Mouse (Mus musculus) embryonic facial prominence, embryonic 12.5 days (tissue): Measurements from ENCODE around the gene Usp45. TPM values are rescaled to one million over a fixed set of nuclear protein-coding genes. Genes with fewer than 3 reads are reported as not detected.

Experiments
- ATAC-seq: fragments of 200-750 bp; cut with Nextera tagmentation; 2 replicates; pipeline ENCODE4 v1.8.0; 2017; ENCODE audit not compliant: insufficient number of reproducible peaks, insufficient read depth, low FRiP score, low TSS enrichment
- H3K27ac ChIP-seq: fragments of 300-500 bp; sonication (generic); 2 replicates; pipeline ENCODE4 v1.5.1; 2016; ENCODE audit warnings: mild to moderate bottlenecking
- H3K27me3 ChIP-seq: fragments of 300-500 bp; sonication (generic); 2 replicates; pipeline ENCODE4 v1.6.1; 2016; ENCODE audit warnings: mild to moderate bottlenecking, moderate library complexity
- H3K36me3 ChIP-seq: fragments of 300-500 bp; sonication (generic); 2 replicates; pipeline ENCODE4 v1.6.1; 2016; ENCODE audit warnings: mild to moderate bottlenecking
- H3K4me1 ChIP-seq: fragments of 300-500 bp; sonication (generic); 2 replicates; pipeline ENCODE4 v1.6.1; 2016
- H3K4me2 ChIP-seq: fragments of 300-500 bp; sonication (generic); replicated peaks from 2 replicates; pipeline ENCODE4 v1.6.1; 2016; ENCODE audit warnings: mild to moderate bottlenecking, moderate library complexity
- H3K4me3 ChIP-seq: fragments of 300-500 bp; sonication (generic); 2 replicates; pipeline ENCODE4 v1.5.1; 2016; ENCODE audit warnings: mild to moderate bottlenecking
- H3K9ac ChIP-seq: fragments of 300-500 bp; sonication (generic); 2 replicates; pipeline ENCODE4 v1.6.1; 2016; ENCODE audit warnings: mild to moderate bottlenecking, moderate library complexity
- H3K9me3 ChIP-seq: fragments of 300-500 bp; sonication (generic); 2 replicates; pipeline ENCODE4 v1.6.1; 2016; ENCODE audit warnings: mild to moderate bottlenecking, moderate library complexity
- whole genome bisulfite sequencing: fragments of 180-500 bp; shearing (Covaris S2); methylation state at CpG from one replicate; pipeline ENCODE4 v1.1.7; 2016; 5-methylcytosine and 5-hydroxymethylcytosine counted together
- polyA plus RNA-seq: library from polyadenylated mRNA; unstranded; fragments of >200 nt; fragmentation: Nextera tagmentation; extraction: Ambion mirVana; gene quantifications from 2 replicates; pipeline ENCODE4 v1.2.1, GENCODE M21; 2016

Gene Usp45
- polyA plus RNA-seq, 1 experiment from 2014 or later: 12.4 TPM

- WGBS: 92% methylated on average over 2 of the region's 2 CpGs
- Histone ChIP-seq H3K27me3 (no peaks in the 10 kb centered on the region), H3K4me2 (no peak overlapping the region), H3K4me3 (no peak overlapping the region), H3K9ac (no peak overlapping the region), H3K9me3 (no peaks in the 10 kb centered on the region), H3K36me3 (peaks cover 54% of the 10 kb centered on the region), H3K4me1 (no peaks in the 10 kb centered on the region), H3K27ac (no peak overlapping the region)
- no peak for ATAC-seq
Measured at GRCm38 (mm10) chr4:21801620-21802019, 34.7 kb downstream of the Usp45 start.

- peaks cover 40% of the 10 kb centered on the region for H3K36me3 ChIP-seq
Measured at GRCm38 (mm10) chr4:21807204-21807603, 40.2 kb downstream of the Usp45 start.

GRCm38 (mm10) chr4:21810608-21811007 lies 43.7 kb downstream of the Usp45 start:
- Histone ChIP-seq H3K27ac (no peak overlapping the region), H3K27me3 (no peaks in the 10 kb centered on the region), H3K36me3 (peaks cover 33% of the 10 kb centered on the region), H3K9me3 (no peaks in the 10 kb centered on the region), H3K4me1 (no peaks in the 10 kb centered on the region), H3K9ac (no peak overlapping the region), H3K4me3 (no peak overlapping the region), H3K4me2 (no peak overlapping the region)
- no peak for ATAC-seq
- WGBS: 86% methylated on average over 3 of the region's 3 CpGs

More at GRCm38 (mm10) chr4:21807204-21807603, 40.2 kb downstream of the Usp45 start:
- Histone ChIP-seq H3K9me3 (no peaks in the 10 kb centered on the region), H3K27me3 (no peaks in the 10 kb centered on the region), H3K4me3 (no peak overlapping the region), H3K27ac (no peak overlapping the region), H3K9ac (no peak overlapping the region), H3K4me2 (no peak overlapping the region), H3K4me1 (no peaks in the 10 kb centered on the region)
- no peak for ATAC-seq
- WGBS: 78% methylated on average over 5 of the region's 5 CpGs

- Histone ChIP-seq H3K4me3 (no peak overlapping the region), H3K4me2 (no peak overlapping the region), H3K36me3 (peaks cover 30% of the 10 kb centered on the region), H3K27ac (no peak overlapping the region), H3K27me3 (no peaks in the 10 kb centered on the region), H3K9me3 (no peaks in the 10 kb centered on the region), H3K4me1 (no peaks in the 10 kb centered on the region), H3K9ac (no peak overlapping the region)
- WGBS: 87% methylated on average over 6 of the region's 6 CpGs
- ATAC-seq: no peak
Measured at GRCm38 (mm10) chr4:21812635-21813034, 45.7 kb downstream of the Usp45 start.

GRCm38 (mm10) chr4:21814029-21814428 lies 47.1 kb downstream of the Usp45 start:
- 37% methylated on average over 2 of the region's 2 CpGs for WGBS
- H3K4me1 ChIP-seq: no peaks in the 10 kb centered on the region
- peaks cover 30% of the 10 kb centered on the region for H3K36me3 ChIP-seq
- H3K4me2 ChIP-seq: no peak overlapping the region
- no peak overlapping the region for H3K27ac ChIP-seq
- H3K27me3 ChIP-seq: no peaks in the 10 kb centered on the region
- no peak overlapping the region for H3K4me3 ChIP-seq
- no peaks in the 10 kb centered on the region for H3K9me3 ChIP-seq
- no peak for ATAC-seq
- no peak overlapping the region for H3K9ac ChIP-seq

GRCm38 (mm10) chr4:21826616-21827015 lies 59.7 kb downstream of the Usp45 start:
- no peak overlapping the region for H3K9ac ChIP-seq
- H3K4me2 ChIP-seq: no peak overlapping the region
- WGBS: 84% methylated on average over 2 of the region's 2 CpGs
- H3K9me3 ChIP-seq: no peaks in the 10 kb centered on the region
- no peaks in the 10 kb centered on the region for H3K27me3 ChIP-seq
- ATAC-seq: no peak
- no peak overlapping the region for H3K27ac ChIP-seq
- no peaks in the 10 kb centered on the region for H3K4me1 ChIP-seq
- no peak overlapping the region for H3K4me3 ChIP-seq
- peaks cover 11% of the 10 kb centered on the region for H3K36me3 ChIP-seq

- H3K27me3 ChIP-seq: no peaks in the 10 kb centered on the region
- 94% methylated on average over 8 of the region's 8 CpGs for WGBS
- ATAC-seq: no peak
Measured at GRCm38 (mm10) chr4:21832844-21833243, 65.9 kb downstream of the Usp45 start.

GRCm38 (mm10) chr4:21847481-21848286 lies 80.7 kb downstream of the Usp45 start, which contains the start of gene Pnisr:
Gene Pnisr (plus strand): TSS chr4:21847583.
- ATAC-seq: peak; percentile 96
- H3K4me3 ChIP-seq: peak within 1 kb of the TSS; percentile 83
- no peaks in the 10 kb centered on the region for H3K9me3 ChIP-seq
- H3K27ac ChIP-seq: peak within 1 kb of the TSS; percentile 98
- 0% methylated on average over 50 of the region's 50 CpGs for WGBS
- no peaks in the 10 kb centered on the region for H3K36me3 ChIP-seq
- H3K9ac ChIP-seq: peak within 1 kb of the TSS; percentile 83
- H3K4me1 ChIP-seq: peaks cover 5% of the 10 kb centered on the region; the same call in 1 of the 2 replicates
- H3K4me2 ChIP-seq: peak within 1 kb of the TSS; percentile 49
- H3K27me3 ChIP-seq: no peaks in the 10 kb centered on the region

More at GRCm38 (mm10) chr4:21832844-21833243, 65.9 kb downstream of the Usp45 start:
- H3K27ac ChIP-seq: no peak overlapping the region
- peaks cover 7% of the 10 kb centered on the region for H3K36me3 ChIP-seq
- no peaks in the 10 kb centered on the region for H3K4me1 ChIP-seq
- H3K4me2 ChIP-seq: no peak overlapping the region
- no peak overlapping the region for H3K4me3 ChIP-seq
- H3K9me3 ChIP-seq: no peaks in the 10 kb centered on the region
- H3K9ac ChIP-seq: no peak overlapping the region

GRCm38 (mm10) chr4:21848287-21848630 lies 81.3 kb downstream of the Usp45 start:
- Histone ChIP-seq H3K36me3 (no peaks in the 10 kb centered on the region), H3K9me3 (no peaks in the 10 kb centered on the region), H3K9ac (peak overlapping the region; percentile 83), H3K4me1 (peaks cover 5% of the 10 kb centered on the region; the same call in 1 of the 2 replicates), H3K27ac (peak overlapping the region; percentile 98), H3K4me3 (peak overlapping the region; percentile 83), H3K27me3 (no peaks in the 10 kb centered on the region), H3K4me2 (peak overlapping the region; percentile 49)
- ATAC-seq: peak; percentile 85
- under 1% methylated on average over 24 of the region's 24 CpGs for WGBS

- Histone ChIP-seq H3K4me3 (no peak overlapping the region), H3K9ac (no peak overlapping the region), H3K36me3 (peaks cover 58% of the 10 kb centered on the region), H3K27ac (no peak overlapping the region), H3K4me1 (no peaks in the 10 kb centered on the region), H3K9me3 (no peaks in the 10 kb centered on the region), H3K27me3 (no peaks in the 10 kb centered on the region), H3K4me2 (no peak overlapping the region)
- WGBS: 65% methylated on average over 1 of the region's 1 CpGs
- ATAC-seq: no peak
Measured at GRCm38 (mm10) chr4:21857481-21857880, 90.5 kb downstream of the Usp45 start.

- no peak overlapping the region for H3K4me2 ChIP-seq
- H3K27me3 ChIP-seq: no peaks in the 10 kb centered on the region
- no peak overlapping the region for H3K9ac ChIP-seq
- H3K9me3 ChIP-seq: no peaks in the 10 kb centered on the region
- ATAC-seq: no peak
- no peaks in the 10 kb centered on the region for H3K4me1 ChIP-seq
- no peak overlapping the region for H3K27ac ChIP-seq
- WGBS: 97% methylated on average over 1 of the region's 1 CpGs
- no peak overlapping the region for H3K4me3 ChIP-seq
- peaks cover 63% of the 10 kb centered on the region for H3K36me3 ChIP-seq
Measured at GRCm38 (mm10) chr4:21865226-21865625, 98.3 kb downstream of the Usp45 start.

GRCm38 (mm10) chr4:21878776-21879175 lies 111.8 kb downstream of the Usp45 start:
- Histone ChIP-seq H3K9ac (no peak overlapping the region), H3K27me3 (no peaks in the 10 kb centered on the region), H3K36me3 (peaks cover 12% of the 10 kb centered on the region), H3K4me2 (peak overlapping the region; percentile 52), H3K27ac (no peak overlapping the region), H3K4me3 (peak overlapping the region; percentile 69; the same call in 1 of the 2 replicates), H3K9me3 (no peaks in the 10 kb centered on the region), H3K4me1 (no peaks in the 10 kb centered on the region)
- WGBS: 36% methylated on average over 6 of the region's 6 CpGs
- no peak for ATAC-seq
